Mouse (Mus musculus) frontal cortex, postnatal 10 days (tissue): ENCODE measurements around the gene Phospho1.
"Not testable (repeated sequence)": the region's sequence is repeated elsewhere in the genome, so short reads cannot be mapped to it uniquely, and the experiment has no call there.

ENCODE experiments used
- DNase-seq, 2 experiments: peaks; one replicate each; pipeline ENCODE4 v3.0.0; 2022; ENCODE audit warnings: low spot score in 2 of 2, mixed read lengths in 1 of 2

Gene Phospho1

GRCm38 (mm10) chr11:95859468-95859855 lies 35.2 kb downstream of the Phospho1 start:
- DNase-seq = peak; percentile 61 to 69

- no peak for DNase-seq
Measured at GRCm38 (mm10) chr11:95860071-95860490, 35.8 kb downstream of the Phospho1 start.

- no peak for DNase-seq
Measured at GRCm38 (mm10) chr11:95861397-95861796, 37.1 kb downstream of the Phospho1 start.

- no peak for DNase-seq
Measured at GRCm38 (mm10) chr11:95869442-95869841, 45.1 kb downstream of the Phospho1 start.

GRCm38 (mm10) chr11:95869918-95870470 lies 45.7 kb downstream of the Phospho1 start:
- DNase-seq = no peak

GRCm38 (mm10) chr11:95875804-95876203 lies 51.5 kb downstream of the Phospho1 start:
- no peak for DNase-seq

- peak in 1 of 2 experiments; percentile 47 for DNase-seq
Measured at GRCm38 (mm10) chr11:95876296-95876695, 52.0 kb downstream of the Phospho1 start.

GRCm38 (mm10) chr11:95879861-95880260 lies 55.6 kb downstream of the Phospho1 start:
- not testable (repeated sequence) for DNase-seq
